Mouse (Mus musculus) ES-Bruce4 (cell line): ENCODE data around the gene Fbxl5.

Experiments used
- CTCF ChIP-seq: IDR thresholded peaks from one replicate; pipeline ENCODE4 v1.8.1; 2011; ENCODE audit warnings: low read depth, low read length
- POLR2A ChIP-seq: IDR thresholded peaks from one replicate; pipeline ENCODE4 v1.8.1; 2011; ENCODE audit warnings: low read length; ENCODE audit not compliant: insufficient read depth

DNA sequence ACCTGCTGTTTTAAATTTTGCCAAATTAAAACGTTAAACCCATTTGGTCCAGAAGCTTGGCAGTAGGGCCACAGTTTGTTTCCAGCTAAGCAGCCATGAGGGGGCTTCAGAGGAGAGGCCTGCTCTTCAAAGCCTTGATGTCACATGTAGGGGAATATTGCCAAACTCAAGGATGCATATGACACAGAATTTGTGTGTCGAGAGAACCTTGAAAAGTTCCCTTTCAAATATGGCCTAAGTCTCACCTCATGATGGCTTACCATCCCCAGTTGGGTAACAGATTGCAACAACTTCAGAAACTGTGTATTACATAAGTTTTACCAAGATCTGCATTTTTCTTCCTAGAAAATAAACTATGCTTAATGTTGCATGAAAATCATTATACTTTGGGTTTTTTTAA, 5.4 kb upstream of the Fbxl5 start:
- no peak for TF ChIP-seq CTCF
- no peak for TF ChIP-seq POLR2A
